Mouse (Mus musculus) heart, adult 18-20 months (tissue): ENCODE results near the gene Mast3. TPM values are rescaled to one million over a fixed set of nuclear protein-coding genes. Genes with fewer than 3 reads are reported as not detected.

Experiments used
- DNase-seq, 2 experiments: peaks; one replicate each; pipeline ENCODE4 v3.0.0; 2021 to 2022; ENCODE audit warnings: mixed read lengths in 1 of 2
- total RNA-seq, 2 experiments: library from RNA; stranded (reverse); gene quantifications; 2 replicates each; pipeline ENCODE4 v1.2.3; 2021

The Mast3 gene
- total RNA-seq, 2 experiments from 2014 or later: 6.8 to 9.8 TPM

DNA sequence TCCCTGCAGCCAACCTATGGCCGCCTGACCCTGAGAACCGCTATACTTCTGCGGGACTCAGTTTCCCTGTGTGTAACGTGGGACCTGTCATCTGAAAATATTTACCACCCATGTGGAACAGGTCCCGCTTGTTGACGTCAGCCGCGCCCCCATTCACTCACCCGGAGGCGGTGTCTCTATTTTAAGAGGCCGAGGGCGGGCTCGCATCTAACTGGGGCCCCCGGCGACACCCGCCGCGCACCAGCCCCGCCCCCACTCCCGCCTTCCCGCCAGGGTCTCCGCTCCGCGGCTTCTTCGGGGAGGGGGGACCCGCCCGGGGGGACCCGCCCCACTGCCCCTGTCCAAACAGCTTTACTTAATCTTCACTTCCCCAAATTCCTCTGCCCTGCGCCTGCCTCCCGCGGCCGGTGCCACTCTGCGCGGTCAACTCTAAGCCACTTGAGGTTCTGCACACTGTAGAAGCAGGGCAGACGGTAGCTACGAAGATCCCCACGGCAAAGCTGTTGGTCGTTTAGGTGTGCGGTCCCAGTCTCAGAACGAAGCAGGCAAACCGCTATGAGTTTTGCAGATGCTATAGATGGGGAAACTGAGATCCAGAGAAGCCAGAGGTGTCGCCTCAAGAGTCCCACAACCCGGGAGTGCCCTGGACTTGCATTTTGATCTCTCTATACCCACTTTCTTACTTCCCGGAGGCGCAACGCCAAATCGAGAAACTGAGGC, 933 bp downstream of the Mast3 start:
- peak; percentile 64 to 76 for DNase-seq

DNA sequence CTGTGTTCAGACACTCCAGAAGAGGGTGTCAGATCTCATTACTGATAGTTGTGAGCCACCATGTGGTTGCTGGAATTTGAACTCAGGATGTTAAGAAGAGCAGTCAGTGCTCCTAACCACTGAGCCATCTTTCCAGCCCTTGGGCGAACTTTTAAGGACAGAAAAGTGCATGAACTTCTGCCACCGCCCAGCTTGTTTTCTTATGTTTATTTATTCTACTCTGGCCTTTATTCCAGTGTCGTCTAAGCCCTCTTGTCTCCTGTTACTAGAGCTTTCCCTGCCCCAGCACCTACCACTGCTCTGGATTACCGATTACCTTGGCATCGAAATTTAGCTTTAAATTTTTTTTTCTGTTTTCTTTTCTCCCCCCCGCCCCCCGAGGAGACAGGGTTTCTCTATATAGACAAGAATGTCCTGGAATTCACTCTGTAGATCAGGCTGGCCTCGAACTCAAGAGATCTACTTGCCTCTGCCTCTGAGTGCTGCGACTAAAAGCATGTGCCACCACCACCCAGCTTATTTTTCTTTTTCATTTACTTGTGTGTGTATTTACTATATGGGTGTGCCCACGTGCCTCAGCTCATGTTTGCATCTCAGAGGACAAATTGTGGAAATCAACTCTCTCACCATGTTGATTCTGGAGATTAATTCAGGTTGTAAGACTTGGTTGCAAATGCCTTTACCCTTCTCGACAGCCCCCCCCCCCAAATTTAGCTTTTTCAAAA, 1.9 kb downstream of the Mast3 start:
- DNase-seq: no peak

DNA sequence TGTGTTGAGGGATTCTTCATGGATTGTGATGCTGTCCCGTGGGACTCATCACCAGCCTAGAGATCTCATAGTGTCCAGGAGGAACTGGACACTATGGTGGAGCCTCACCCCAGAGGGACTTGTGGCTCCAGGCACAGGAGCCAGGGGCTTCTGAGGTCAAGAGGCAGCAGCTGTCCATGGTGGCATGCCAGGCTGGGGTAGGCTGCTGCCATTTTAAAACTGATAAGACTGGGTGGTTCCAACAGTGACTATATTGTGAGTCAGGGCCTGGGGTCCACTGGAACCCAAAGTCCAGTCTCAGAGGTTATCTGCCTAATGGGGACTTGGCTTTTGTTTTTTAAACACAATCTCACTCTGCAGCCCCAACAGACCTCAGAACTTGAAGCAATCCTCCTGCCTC, 3.0 kb downstream of the Mast3 start:
- no peak for DNase-seq

DNA sequence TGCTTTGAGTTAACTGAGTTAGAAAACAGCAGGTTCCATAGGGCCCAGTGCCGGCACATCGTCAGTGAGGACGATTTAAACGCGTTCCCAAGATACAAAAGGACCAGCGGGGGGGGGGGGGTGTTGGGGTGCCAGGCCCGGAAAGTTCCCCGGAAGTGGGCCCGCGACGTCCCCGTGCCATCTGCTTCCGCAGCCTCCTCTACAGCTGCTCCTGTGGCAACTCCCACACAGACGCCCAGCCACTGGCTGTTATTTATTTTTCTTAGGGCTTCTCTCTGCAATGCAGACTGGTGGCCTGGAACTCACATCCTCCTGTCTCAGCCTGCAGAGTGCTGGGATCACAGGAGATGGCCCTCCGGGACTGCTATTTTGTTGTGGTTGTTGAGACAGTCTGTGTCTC, 3.7 kb downstream of the Mast3 start:
- peak in 1 of 2 experiments; percentile 43 for DNase-seq

DNA sequence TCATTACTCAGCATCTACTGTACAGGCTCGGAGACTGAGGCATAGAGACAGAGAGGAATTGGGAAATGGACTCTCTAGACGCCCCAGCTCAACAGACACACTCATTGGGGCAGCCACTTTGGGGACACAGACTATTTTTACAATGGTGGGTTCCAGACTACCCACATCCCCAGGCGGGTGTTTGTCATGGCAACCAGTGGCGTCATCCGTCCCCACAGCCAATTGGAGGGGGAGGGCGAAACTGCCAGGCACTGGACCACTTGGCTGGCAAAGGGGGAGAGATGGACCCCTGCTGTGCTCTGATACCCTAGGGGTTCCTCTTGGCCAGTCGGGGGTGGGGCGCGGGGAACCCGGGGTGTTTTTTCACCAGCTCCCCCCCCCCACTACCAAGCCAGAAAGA, 4.2 kb downstream of the Mast3 start:
- no peak for DNase-seq

DNA sequence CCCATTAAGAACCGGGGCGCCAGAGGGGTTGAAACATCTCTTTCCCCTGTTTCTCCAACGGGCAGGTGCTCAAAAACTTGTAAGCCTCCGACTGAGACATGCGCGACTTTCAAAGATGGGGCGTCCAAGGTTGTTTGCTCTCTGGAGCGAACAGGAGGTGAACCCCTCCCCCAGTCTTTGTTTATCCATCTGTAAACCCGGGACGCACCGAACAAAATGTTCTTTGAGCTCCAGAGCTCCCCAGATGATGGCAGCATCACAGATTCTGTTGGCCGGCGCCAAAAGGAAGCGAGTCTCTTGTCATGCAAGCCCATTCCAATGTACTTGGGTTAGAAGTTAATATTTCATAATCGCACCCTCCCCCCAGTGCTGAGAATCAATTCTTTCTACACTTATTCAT, 6.6 kb downstream of the Mast3 start:
- peak; percentile 67 to 78 for DNase-seq

DNA sequence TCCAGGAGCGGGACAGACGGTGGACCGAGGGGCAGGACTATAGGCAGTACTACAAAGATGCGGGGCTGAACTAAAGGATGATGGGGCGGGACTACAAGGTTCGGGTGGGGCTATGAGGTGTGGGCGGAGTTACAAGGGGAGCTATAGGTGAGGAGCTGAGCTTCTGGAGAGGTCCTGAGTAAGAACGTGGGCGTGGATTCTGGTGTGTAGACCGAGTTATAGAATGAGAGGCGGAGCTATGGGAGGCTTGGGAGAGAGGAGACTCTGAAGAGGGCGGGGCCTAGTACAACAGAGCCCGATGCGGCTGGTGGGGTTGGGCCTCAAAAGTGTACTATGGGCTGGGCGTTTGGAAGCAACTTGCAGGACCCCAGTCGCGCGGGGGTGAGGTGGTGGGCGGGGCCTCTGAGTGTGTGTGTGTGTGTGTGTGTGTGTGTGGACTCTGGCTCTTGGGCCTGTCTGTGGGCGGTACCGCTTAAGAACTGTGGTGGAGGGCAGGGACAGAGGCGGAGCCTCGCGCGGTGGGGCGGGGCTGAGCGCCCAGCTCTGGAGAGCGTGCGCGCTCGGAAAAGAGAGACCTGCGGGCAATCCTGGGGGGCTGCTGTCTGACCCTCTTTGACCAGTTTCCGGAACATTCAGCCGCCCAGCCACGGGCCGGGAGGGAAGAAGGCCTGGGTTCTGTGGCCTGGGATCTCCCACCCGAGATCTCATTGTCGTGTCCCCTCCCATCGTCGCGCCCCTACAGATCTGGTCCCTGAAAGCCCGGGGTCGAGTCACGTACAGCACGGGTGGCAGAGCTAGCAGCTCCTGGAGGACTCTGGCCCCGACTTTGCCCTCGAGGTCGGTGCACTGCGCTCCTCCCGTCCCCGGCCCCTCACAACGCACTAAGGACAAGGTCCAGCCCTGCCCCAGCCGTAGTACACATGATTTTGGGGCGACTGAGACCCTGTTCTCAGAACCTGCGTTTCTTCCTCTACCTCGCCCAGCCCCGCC, 7.5 kb downstream of the Mast3 start:
- DNase-seq: peak; percentile 91 to 92

DNA sequence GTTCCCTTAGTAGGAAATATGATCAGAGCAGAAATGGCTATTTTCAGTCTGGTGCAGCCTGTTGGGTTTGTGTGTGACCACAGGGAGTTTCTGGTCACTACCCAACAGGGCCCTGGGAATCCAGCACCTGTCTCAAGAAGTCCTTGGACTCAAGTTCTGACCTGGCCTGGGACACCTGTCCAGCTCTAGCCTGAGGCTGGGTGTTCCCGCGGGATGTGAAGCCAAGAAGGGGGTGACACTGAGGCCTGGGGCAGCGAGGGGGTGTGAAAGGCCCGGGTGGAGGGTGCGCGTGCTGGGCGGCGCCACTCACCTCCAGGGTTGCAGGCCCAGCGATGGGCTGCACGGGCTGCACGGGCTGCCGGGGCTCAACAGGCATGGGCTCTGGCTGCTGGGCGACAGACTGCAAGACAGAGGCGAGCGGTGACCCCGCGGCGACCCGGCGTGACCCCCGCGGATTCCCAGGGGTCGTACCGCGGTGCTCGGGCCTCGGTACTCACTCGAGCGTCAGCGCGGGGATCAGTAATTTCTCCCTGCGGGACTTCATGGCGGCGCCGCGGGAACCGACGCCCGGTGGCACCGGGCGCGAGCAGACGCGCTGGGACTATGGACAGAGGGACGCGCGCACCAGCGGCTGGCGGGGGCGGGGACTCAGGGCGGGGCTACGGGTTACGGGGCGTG, 8.3 kb downstream of the Mast3 start:
- DNase-seq: no peak

DNA sequence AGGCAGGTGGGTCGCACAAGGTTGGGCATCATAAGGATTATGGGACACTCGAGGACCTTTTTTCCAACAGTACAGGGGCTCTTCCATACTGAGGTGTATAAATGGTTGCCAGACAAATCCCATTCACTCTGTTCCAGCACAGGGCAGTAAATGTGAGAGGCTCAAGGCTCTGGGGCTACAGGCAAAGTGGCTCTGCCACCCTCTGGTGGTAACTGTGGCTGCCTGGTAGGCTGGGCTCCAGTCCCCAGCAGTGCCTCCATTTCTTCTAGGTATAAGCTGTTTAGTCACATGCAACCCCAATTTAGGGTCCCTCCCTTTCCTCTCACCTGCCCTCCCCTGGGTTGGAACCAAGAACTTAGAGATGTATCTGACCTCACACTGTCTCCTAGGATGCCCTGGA, 9.5 kb downstream of the Mast3 start:
- DNase-seq: no peak

DNA sequence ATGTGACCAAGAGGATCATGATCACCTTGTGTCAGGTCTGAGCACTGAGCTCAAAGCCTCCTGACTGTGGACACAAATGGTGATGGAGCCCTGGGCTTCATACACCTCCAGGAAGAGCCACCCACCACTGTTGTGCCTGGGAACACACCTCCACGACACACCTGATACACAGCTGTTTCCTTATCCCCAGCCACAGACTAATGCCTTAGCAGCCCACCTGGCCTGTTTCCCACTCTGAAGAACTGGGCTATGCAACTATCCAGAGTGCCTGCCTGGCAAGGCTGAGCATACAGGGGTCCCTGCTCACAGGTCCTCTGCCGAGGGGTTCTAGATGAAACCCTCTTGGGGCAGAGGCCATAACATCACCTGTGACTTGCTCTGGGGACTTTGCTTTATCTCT, 10.6 kb downstream of the Mast3 start:
- no peak for DNase-seq

DNA sequence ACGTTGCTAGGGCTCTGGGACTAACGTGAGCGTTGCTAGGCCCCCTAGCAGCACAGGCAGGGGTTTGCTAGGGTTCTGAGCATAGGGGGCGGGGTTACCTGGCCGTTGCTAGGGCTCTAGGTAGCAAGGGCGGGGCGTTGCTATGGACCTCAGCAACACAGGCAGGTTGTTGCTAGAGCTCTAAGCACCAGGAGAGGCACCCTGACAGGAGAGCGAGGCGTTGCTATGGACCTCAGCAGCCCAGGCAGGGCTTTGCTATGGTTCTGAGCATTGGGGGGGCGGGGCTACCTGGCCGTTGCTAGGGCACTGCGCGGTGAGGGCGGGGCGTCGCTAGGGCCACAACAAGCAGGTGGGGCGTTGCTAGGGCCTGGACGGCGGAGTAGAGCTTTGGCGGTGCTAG, 12.2 kb downstream of the Mast3 start:
- DNase-seq: no peak

DNA sequence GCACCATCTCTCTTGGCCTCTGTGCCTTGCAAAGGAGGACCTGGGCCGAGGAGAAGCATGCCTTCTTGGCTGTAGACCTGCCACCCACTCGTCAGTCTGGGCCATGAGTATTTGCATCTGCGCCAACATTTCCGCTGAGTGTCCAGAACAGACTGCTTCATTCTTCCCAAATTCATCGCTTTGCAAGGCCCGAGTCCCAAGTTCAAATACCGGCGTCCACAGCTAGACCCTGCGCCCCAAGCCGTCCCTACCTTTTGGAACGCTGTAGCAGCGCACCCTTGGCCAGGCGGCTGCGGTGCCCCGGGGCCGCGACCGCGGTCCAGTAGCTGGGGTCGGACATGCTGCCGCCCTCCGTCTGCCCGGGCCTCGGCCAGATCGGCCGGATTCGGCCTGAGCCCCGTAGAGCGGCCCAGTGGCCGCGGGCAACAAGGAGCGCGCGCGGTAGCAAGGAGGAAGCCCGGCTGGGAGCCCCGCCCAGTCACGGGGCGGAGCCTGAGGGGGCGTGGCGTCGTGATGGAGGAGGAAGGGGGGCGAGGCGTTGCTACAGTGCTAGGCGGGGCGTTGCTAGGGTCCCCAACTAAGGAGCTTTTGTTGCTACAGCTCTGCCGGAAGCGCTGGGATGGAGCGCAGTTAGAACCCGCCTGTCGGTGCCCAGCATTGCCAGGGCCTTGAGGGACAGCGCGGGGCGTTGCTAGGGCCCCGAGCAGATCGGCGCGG, 12.7 kb downstream of the Mast3 start:
- DNase-seq: peak; percentile 97 to 98

DNA sequence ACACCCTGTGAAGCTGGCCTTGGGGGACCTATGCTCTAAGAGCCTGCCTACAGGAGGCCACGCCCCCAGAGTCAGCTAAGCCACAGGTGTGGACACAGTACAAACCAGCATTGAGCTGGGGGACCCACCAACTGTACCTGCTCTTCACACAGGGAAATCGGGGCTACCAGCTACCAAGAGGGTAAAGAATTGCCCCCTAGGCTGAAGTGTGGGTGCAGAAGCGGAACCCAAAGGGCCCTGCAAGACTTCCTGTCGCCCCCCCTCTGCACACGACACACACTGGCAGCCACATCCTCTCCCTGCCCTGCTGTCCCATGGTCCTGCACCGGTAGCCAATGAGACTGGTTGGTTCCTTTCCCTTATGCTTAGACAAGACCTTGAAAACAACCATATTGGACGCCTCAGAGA, 13.6 kb downstream of the Mast3 start:
- peak; percentile 41 to 61 for DNase-seq

DNA sequence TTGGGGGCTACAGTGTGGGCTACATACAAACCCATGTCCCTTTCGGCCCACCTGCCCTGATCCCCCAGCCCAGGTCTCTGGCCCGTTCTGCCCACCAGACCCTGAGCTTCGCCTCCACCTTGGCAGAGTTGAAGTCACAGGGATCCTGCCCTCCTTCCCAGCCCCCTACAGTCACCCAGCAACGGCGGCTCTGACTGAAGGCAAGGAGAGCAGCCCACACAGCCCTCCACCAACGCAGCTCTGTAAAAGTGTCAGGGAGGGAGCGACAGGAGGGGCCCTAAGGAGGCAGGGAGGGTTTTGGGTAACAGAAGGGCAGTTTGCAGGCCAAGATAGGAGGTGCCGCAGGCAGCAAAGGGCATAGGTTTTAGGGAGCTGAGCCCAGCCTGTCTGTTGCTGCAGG, 14.0 kb downstream of the Mast3 start:
- no peak for DNase-seq

DNA sequence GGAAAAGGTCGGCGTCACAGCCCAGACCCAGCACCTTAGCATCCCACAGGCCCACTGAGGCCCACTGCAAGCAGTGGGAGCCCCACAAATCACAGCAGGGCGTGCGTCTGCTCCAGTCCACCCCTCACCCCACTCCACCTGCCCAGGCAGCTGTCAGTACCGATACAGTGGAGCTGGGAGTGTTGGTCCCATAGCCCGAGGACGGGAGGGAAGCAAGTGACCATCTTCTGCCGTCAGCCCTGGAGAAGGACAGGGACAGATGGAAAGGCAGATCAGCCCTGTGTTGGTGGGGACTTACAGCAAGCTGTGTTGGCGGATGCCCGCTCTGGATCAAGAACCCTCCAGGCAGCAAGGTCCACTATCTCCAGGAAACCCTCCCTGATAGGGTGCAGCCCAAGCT, 15.8 kb downstream of the Mast3 start:
- no peak for DNase-seq

DNA sequence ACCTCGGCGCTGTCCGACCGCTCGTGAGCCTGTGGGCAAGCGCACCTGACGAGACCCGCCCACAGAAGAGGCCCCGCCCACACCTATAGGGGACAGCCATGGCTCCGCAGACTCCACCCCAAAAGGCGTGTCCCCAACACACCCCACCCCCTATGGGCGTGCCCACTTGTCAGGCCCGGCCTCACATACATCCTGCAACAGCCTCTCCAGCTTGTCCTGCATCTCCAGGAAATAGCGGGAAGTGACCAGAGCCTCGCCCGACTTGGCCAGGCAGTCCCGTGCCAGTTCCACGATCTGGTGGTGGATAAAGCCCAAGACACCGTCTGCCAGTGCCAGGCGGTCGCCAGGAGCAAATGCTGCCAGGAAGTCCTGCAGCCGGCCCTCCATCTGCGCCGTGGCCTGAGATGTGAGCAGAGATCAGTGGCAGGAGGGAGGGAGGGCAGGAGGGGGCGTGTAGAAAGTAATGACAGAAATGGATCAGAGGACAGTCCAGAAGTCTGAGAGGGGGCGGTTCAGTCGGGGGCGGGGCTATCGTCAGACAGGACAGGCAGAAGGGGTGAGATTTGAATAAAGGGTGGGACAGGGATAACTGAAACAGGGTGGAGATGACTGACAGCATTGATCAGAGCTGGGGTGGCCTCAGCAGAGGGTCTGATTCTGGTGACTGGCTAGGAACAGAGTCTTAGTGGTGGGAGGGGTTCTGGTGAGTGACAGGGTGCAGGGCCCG, 16.8 kb downstream of the Mast3 start:
- DNase-seq: no peak

DNA sequence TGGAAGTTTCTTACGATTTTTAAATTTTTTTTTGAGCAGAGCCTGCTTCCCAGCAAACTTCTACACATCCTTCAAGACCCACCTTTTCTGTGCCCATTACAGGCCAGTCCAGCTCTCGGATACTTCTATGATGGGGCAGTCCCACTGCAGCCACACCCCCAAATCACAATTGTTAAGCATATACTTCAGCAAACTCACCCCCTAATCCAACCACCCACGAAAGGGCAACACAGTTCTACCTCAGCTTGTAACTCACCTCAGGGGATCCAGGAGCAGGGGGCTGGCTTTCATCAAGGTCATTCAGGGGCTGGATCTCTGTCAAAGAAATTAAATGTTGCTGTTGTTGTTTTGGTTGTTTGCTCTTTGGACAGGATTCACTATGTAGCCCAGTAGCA, 17.8 kb downstream of the Mast3 start:
- no peak for DNase-seq

DNA sequence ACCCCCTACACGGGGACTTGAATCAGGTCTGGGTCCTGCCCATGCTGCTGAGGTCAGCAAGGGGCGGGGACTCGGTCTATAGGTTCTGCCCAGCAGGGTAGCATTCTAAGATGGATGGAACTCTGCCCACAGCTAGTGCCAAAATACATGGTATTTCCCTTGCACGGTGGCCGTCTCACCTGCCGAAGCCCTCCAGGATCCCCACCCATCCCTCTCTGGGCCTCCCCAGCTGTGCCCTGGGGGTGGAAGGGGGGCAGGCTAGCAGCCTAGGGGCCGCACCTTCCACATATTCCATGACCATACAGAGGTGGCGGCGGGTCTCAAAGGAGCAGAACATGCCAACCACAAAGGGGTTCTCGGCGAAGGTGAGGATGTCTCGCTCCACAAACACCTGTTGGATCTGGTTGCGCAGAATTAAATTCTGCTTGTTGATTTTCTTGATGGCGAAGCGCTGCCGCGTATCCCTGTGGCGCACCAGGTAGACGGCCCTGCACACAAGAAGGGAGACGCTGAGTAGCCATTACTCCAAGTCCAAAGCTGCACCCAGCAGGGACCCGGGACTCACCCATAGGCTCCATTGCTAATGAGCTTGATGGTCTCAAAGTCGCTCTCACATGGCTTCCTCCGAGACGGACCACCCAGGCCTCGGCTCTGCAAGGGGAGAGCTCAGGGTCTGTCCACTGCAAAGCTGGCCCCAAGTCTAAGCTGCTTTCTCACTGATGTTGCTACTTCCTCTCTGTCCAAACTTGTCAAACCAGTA, 18.4 kb downstream of the Mast3 start:
- no peak for DNase-seq

DNA sequence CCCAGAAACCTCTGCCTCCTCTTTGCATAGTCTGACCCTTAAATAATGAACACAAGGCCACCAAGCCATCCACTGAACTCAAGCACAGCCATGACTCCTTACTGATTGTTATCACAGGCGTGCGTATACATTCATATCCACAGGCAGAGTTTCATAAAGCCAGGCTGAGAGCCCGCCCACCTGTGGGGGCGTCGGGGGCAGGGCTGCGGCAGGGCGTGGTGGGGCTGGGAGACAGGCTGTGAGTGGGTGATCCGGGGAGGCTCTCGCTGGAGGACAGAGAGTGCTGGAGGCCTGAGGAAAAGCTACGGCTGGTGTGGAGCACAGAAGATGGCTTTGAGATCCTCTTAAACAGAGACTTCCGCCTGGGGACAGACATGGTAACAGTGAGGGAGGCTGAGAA, 24.8 kb downstream of the Mast3 start:
- no peak for DNase-seq
